Mouse (Mus musculus): ENCODE data around the gene Snrnp48. TPM values are rescaled to one million over a fixed set of nuclear protein-coding genes. Genes with fewer than 3 reads are reported as not detected.

Gene Snrnp48
- polyA plus RNA-seq, 1 experiment: 29.8 TPM

- 0 out of 2 replicates have a peak, but pooled peaks cover 2% of the 10 kb centered on the region for H3K4me1 ChIP-seq (ENCODE audit: control insufficient read depth, insufficient read depth, low read length)
- H3K4me3 ChIP-seq (ENCODE audit: insufficient read depth, low read length): no peak overlapping the region
- TF ChIP-seq CTCF (IDR thresholded peaks at IDR 0.05; ENCODE audit: borderline replicate concordance, insufficient read depth, low read length) (no peak), POLR2A (IDR thresholded peaks at IDR 0.05; ENCODE audit: low read depth, low read length) (no peak)
- no peak overlapping the region for H3K27ac ChIP-seq (ENCODE audit: insufficient read depth, low read length)
These were observed 46.5 kb downstream of the Snrnp48 start for GRCm38 (mm10) chr13:38251226-38251625.

GRCm38 (mm10) chr13:38253696-38254095 lies 49.0 kb downstream of the Snrnp48 start:
- Histone ChIP-seq H3K4me3 (ENCODE audit: insufficient read depth, low read length) (no peak overlapping the region), H3K4me1 (ENCODE audit: control insufficient read depth, insufficient read depth, low read length) (0 out of 2 replicates have a peak, but pooled peaks cover 2% of the 10 kb centered on the region), H3K27ac (ENCODE audit: insufficient read depth, low read length) (no peak overlapping the region)
- TF ChIP-seq CTCF (IDR thresholded peaks at IDR 0.05; ENCODE audit: borderline replicate concordance, insufficient read depth, low read length) (no peak), POLR2A (IDR thresholded peaks at IDR 0.05; ENCODE audit: low read depth, low read length) (no peak)

- H3K4me1 ChIP-seq (ENCODE audit: control insufficient read depth, insufficient read depth, low read length): peaks cover 6% of the 10 kb centered on the region; the same call in 1 of the 2 replicates
- no peak for TF ChIP-seq CTCF (IDR thresholded peaks at IDR 0.05; ENCODE audit: borderline replicate concordance, insufficient read depth, low read length)
- no peak for TF ChIP-seq POLR2A (IDR thresholded peaks at IDR 0.05; ENCODE audit: low read depth, low read length)
- no peak overlapping the region for H3K4me3 ChIP-seq (ENCODE audit: insufficient read depth, low read length)
- H3K27ac ChIP-seq (ENCODE audit: insufficient read depth, low read length): no peak overlapping the region
These were observed 54.2 kb downstream of the Snrnp48 start for GRCm38 (mm10) chr13:38258901-38259300.

- Histone ChIP-seq H3K4me1 (ENCODE audit: control insufficient read depth, insufficient read depth, low read length) (no peaks in the 10 kb centered on the region), H3K27ac (ENCODE audit: insufficient read depth, low read length) (no peak overlapping the region), H3K4me3 (ENCODE audit: insufficient read depth, low read length) (no peak overlapping the region)
- TF ChIP-seq CTCF (IDR thresholded peaks at IDR 0.05; ENCODE audit: borderline replicate concordance, insufficient read depth, low read length) (no peak), POLR2A (IDR thresholded peaks at IDR 0.05; ENCODE audit: low read depth, low read length) (no peak)
These were observed 64.4 kb downstream of the Snrnp48 start for GRCm38 (mm10) chr13:38269055-38269692.

- Histone ChIP-seq H3K4me1 (ENCODE audit: control insufficient read depth, insufficient read depth, low read length) (no peaks in the 10 kb centered on the region), H3K4me3 (ENCODE audit: insufficient read depth, low read length) (no peak overlapping the region), H3K27ac (ENCODE audit: insufficient read depth, low read length) (no peak overlapping the region)
- TF ChIP-seq CTCF (IDR thresholded peaks at IDR 0.05; ENCODE audit: borderline replicate concordance, insufficient read depth, low read length) (no peak), POLR2A (IDR thresholded peaks at IDR 0.05; ENCODE audit: low read depth, low read length) (no peak)
These were observed 67.9 kb downstream of the Snrnp48 start for GRCm38 (mm10) chr13:38272624-38273023.

Other genes starting within 250 kb of the Snrnp48 start
- gene Ssr1, start 210.7 kb upstream of the Snrnp48 start, polyA plus RNA-seq (2011; ENCODE audit: insufficient read length, low read depth, missing spikeins): 280 and 311 TPM in 2 replicates
- 48.6 and 56.8 TPM in 2 replicates for gene Riok1, start 167.9 kb upstream of the Snrnp48 start, polyA plus RNA-seq (2011; ENCODE audit: insufficient read length, low read depth, missing spikeins)
- gene Cage1, start 167.9 kb upstream of the Snrnp48 start, polyA plus RNA-seq (2011; ENCODE audit: insufficient read length, low read depth, missing spikeins): 1.1 and 1.4 TPM in 2 replicates
- gene Dsp, start 53.6 kb upstream of the Snrnp48 start, polyA plus RNA-seq (2011; ENCODE audit: insufficient read length, low read depth, missing spikeins): 1.0 and 1.1 TPM in 2 replicates
- 1.5 and 1.8 TPM in 2 replicates for gene Bmp6, start 140.2 kb downstream of the Snrnp48 start, polyA plus RNA-seq (2011; ENCODE audit: insufficient read length, low read depth, missing spikeins)

Measured in embryonic fibroblast, embryonic 13.5 days (primary cell).